Mouse (Mus musculus) liver, embryonic 14 days (tissue): Measurements from ENCODE around the gene Fgf14. TPM values are rescaled to one million over a fixed set of nuclear protein-coding genes. Genes with fewer than 3 reads are reported as not detected.

ENCODE experiments used
- polyA plus RNA-seq: library from polyadenylated mRNA; depleted of rRNA; stranded (reverse); fragments of >200 nt; gene quantifications from 2 replicates; pipeline ENCODE4 v1.2.3, GENCODE M21; 2012; rRNA removed

Fgf14 gene
- not detected in 2 replicates for polyA plus RNA-seq

DNA sequence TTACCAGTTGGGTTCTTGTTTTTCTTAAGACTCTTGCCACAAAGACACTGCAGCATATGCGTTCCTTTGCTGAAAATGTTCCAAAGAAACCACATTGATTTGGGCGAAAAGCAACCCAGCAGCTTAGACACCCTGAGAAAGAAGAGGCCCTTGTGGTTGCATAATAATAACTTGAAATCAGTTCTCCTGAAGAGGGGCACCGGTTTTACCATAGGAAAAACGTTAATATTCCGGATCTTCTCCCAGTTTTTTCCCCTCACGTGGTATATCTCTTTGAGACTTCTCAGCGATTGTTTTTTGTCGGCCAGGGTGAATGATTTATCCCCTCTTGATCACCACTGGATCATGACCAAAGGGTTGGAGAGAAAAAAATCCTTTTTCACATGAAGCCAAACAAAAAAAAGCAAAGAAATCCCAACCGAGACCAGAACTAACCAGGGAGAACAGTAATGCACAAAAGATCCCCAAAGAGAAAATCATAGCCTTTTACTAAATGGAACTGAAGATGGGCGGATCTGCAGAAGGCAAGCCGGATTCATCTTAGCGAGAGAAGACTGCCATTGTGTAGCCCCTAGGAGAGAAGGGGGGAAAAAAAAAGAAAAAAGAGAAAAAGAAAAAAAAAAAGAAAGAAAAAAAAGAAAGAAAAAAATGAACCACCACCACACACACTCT lies at the start of gene Fgf14:
Fgf14 (minus strand) TSS at position 622 of the 672 bp plus-strand sequence.

